Mouse (Mus musculus): ENCODE data around the gene Plcb3.

The Plcb3 gene

DNA sequence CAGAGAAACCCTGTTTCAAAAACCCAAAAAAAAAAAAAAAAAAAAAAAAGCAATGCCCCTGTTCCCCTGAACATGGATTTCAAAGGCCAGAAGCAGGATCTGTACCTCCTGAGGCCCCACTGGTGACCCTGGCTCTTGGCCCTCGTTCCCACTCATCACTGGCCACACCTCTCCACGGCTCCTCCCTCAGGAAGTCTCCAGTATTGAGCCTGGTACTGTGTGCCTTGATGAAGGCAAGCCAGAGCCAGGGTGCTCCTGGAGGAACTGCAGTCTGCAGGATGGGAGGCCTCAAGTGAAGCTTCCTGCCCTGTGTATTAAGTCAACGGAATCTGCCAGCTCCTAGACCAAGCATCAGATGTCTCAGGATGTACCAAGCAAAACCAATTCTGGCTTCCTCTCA, 70.1 kb downstream of the Plcb3 start:
- DNase-seq (ENCODE audit: low read depth in 1 of 2, low spot score in 2 of 2): no peak

- no peak for DNase-seq (ENCODE audit: low read depth in 1 of 2, low spot score in 2 of 2)
These were observed 70.6 kb downstream of the Plcb3 start for GRCm38 (mm10) chr19:6905498-6906159.

DNA sequence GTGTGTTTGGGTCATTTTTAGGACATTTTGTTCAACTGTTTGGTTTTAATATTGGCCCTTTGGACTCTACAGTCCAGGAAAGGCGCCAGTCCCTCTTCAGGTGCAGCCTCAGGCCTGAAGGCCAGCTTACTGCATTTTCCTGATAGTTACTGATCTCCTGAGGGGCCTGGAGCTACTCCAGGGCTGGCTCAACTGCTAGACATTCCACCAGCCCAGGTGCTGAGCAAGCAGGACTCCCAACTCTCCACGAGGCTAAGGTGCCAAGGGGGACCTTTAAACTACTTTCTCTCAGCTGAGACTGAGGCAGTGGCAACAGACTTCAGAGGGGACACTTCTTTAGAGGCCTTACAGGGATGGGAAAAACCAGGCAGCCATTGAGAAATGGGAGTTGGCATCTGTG, 71.4 kb downstream of the Plcb3 start:
- no peak for DNase-seq (ENCODE audit: low read depth in 1 of 2, low spot score in 2 of 2)

GRCm38 (mm10) chr19:6903031-6903430, 73.2 kb downstream of the Plcb3 start:
- no peak for DNase-seq (ENCODE audit: low read depth in 1 of 2, low spot score in 2 of 2)

All from monocyte, adult 2 months (primary cell).